In the genomic region with DNA sequence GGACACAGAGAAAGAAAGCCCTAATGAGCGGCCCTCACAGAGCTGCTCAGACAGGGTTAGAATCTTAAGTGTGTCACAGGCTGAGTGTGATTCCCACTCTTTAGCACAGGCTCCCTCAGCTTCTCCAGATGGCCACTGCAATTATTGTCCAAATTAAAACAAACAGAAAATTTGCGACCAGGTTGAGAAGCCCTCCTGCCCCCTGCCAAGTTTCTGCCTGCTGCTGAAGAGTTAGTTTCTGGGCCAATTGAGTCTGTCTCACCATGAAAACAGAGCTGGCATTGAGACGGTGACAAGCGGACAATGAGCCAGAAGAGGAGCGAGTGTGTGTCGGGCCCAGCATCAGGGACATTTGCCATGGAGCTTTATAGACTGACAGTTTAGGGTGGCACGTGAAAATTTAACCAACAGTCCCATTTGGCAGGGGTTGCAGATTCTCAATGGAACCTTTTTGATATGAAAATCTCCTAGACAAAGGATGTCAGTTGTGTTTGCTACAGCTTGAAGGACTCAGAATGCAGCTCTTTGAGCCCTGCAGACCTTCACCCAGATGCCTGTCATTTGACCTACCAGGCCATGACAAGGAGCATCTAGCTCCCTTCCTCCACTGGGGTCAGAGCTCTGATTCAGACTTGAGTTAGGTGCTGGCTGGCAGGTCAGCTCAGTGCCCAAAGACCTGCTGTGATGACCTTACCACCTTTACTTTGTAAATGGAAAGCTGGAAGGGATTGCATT, we compare ENCODE assay signal across 10 mouse cellular contexts. TPM values are rescaled to one million over a fixed set of nuclear protein-coding genes. Genes with fewer than 3 reads are reported as not detected.
A peak's percentile ranks its signal among the peaks of the same experiment; 100 is the strongest.
DNase-seq lines count a peak whose midpoint lies in the region; ATAC-seq and TF ChIP-seq lines count a peak whose summit lies in the region.
"Had no signal": no experiment of that assay in that cellular context is flagged by ENCODE, and none has a peak within 500 bp of the region (broad histone marks: within the 10 kb centered on the region; RNA-seq: fewer than 3 reads in every experiment).

No protein-coding gene starts in this region.

- no peaks in the 10 kb centered on the region for H3K36me3 ChIP-seq in hindbrain, postnatal 0 days (ENCODE audit: insufficient read depth, low read length)
- no peaks in the 10 kb centered on the region for H3K36me3 ChIP-seq in neural tube, embryonic 14.5 days (ENCODE audit: control insufficient read depth, insufficient read depth, low read length)

- peak; percentile 8 for DNase-seq in left cerebral cortex, adult 11 months (ENCODE audit: low spot score)
- DNase-seq in left cerebral cortex, adult 18-20 months (ENCODE audit: low spot score in 2 of 2): no peak
- peak; percentile 86 to 89 for DNase-seq in cerebellum, postnatal 10 days
- peak; percentile 87 for DNase-seq in hindbrain, postnatal 0 days (ENCODE audit: low spot score)
- no peak for DNase-seq in kidney, postnatal 10 days
- no peak for DNase-seq in c-Kit-positive CD71-positive TER-119-positive erythroid progenitor cells, embryonic 14.5 days (ENCODE audit: low spot score)

- no peak overlapping the region for H3K4me2 ChIP-seq in hindbrain, postnatal 0 days (ENCODE audit: low read depth, low read length)
- no peak overlapping the region for H3K4me2 ChIP-seq in neural tube, embryonic 14.5 days (ENCODE audit: low read depth, low read length)

- peak; percentile 92 for ATAC-seq in hindbrain, postnatal 0 days
- ATAC-seq in neural tube, embryonic 14.5 days (ENCODE audit: low read depth): peak; percentile 88
- ATAC-seq in erythroid progenitor cell, adult 5-6 weeks (replicated peaks; ENCODE audit: low FRiP score, poor library complexity, severe bottlenecking): no peak

- no peak for TF ChIP-seq CTCF in hindbrain, postnatal 0 days (IDR thresholded peaks at IDR 0.05; ENCODE audit: low read depth)

- H3K27ac ChIP-seq in hindbrain, postnatal 0 days: peak overlapping the region; percentile 60
- peak overlapping the region; percentile 66; the same call in 1 of the 2 replicates for H3K27ac ChIP-seq in neural tube, embryonic 14.5 days (ENCODE audit: low read depth, low read length)
- H3K27ac ChIP-seq: kidney, postnatal 0 days had no signal

- no peak overlapping the region for H3K9ac ChIP-seq in hindbrain, postnatal 0 days (replicated peaks; ENCODE audit: low read length)
- no peak overlapping the region for H3K9ac ChIP-seq in neural tube, embryonic 14.5 days (replicated peaks; ENCODE audit: low read depth, low read length)

- H3K4me3 ChIP-seq in hindbrain, postnatal 0 days (ENCODE audit: low read length): no peak overlapping the region
- no peak overlapping the region for H3K4me3 ChIP-seq in neural tube, embryonic 14.5 days (ENCODE audit: low read depth, low read length)

- no peaks in the 10 kb centered on the region for H3K27me3 ChIP-seq in hindbrain, postnatal 0 days (ENCODE audit: insufficient read depth, low read length)
- H3K27me3 ChIP-seq in neural tube, embryonic 14.5 days (ENCODE audit: control insufficient read depth, insufficient read depth, low read length): no peaks in the 10 kb centered on the region

- H3K4me1 ChIP-seq in hindbrain, postnatal 0 days (ENCODE audit: insufficient read depth, low read length): peaks cover 14% of the 10 kb centered on the region
- no peaks in the 10 kb centered on the region for H3K4me1 ChIP-seq in neural tube, embryonic 14.5 days (ENCODE audit: control insufficient read depth, insufficient read depth, low read length)

- WGBS in hindbrain, postnatal 0 days: 19% methylated on average over 7 of the region's 7 CpGs
- 16% methylated on average over 7 of the region's 7 CpGs for WGBS in neural tube, embryonic 14.5 days

- H3K9me3 ChIP-seq in hindbrain, postnatal 0 days (ENCODE audit: low read length): no peaks in the 10 kb centered on the region
- H3K9me3 ChIP-seq in neural tube, embryonic 14.5 days (ENCODE audit: control insufficient read depth, low read length): no peaks in the 10 kb centered on the region

RNA-seq across cellular contexts. Expression of a gene that starts 39.9 kb away (rescaled TPM):
- under 1 TPM; 0.16 to 0.30 TPM for total RNA-seq in left cerebral cortex, adult 18-20 months (2021)
- total RNA-seq in hindbrain, postnatal 0 days (2014; rRNA removed): 0.83 and 2.2 TPM in 2 replicates
- 0.80 and 0.83 TPM in 2 replicates for polyA plus RNA-seq in hindbrain, postnatal 0 days (2015; fragmentation: Nextera tagmentation; extraction: Ambion mirVana)
- polyA plus RNA-seq in neural tube, embryonic 14.5 days (2014; fragmentation: Nextera tagmentation; extraction: Ambion mirVana): 0.19 and 0.60 TPM in 2 replicates
- total RNA-seq in erythroid progenitor cell, adult 5-6 weeks (2015; ENCODE audit: low replicate concordance): not detected in 2 replicates
- not detected in 2 replicates for total RNA-seq in erythroid progenitor cell, adult 5-6 weeks (2017; ENCODE audit: low replicate concordance)
- total RNA-seq: gastrocnemius, adult 18-20 months had no signal
- polyA plus RNA-seq: kidney, postnatal 0 days had no signal

Comparison
In these comparisons a context has a peak if more than half of its experiments do, and no peak if none do; other contexts are left out.
1. DNase-seq: peak in left cerebral cortex, adult 11 months (single experiment), cerebellum, postnatal 10 days (2 of 2) and hindbrain, postnatal 0 days (single experiment); none in left cerebral cortex, adult 18-20 months (0 of 2), kidney, postnatal 10 days (single experiment) and c-Kit-positive CD71-positive TER-119-positive erythroid progenitor cells, embryonic 14.5 days (single experiment).